ENCODE assay signal across 8 mouse cellular contexts in genomic region chr19:57078867-57079605, GRCm38 (mm10).
DNase-seq lines count a peak whose midpoint lies in the region; ATAC-seq and TF ChIP-seq lines count a peak whose summit lies in the region.

No protein-coding gene starts in this region.

- H3K27me3 ChIP-seq in intestine, postnatal 0 days (replicated peaks; ENCODE audit: control insufficient read depth, insufficient read depth, low read length) = no peaks in the 10 kb centered on the region

- DNase-seq in adrenal gland, adult (ENCODE audit: inconsistent age in 2 of 2, low spot score in 1 of 2) = peak; percentile 35 to 82
- no peak for DNase-seq in adrenal gland, postnatal 4 days (ENCODE audit: low spot score in 2 of 2)
- peak; percentile 29 for DNase-seq in adrenal gland, postnatal 10 days
- peak; percentile 70 to 84 for DNase-seq in heart, adult 18-20 months
- DNase-seq in lung, postnatal 36 days = peak; percentile 43
- DNase-seq in ovary, postnatal 10 days (ENCODE audit: low spot score) = no peak

- H3K4me1 ChIP-seq in intestine, postnatal 0 days (replicated peaks; ENCODE audit: control insufficient read depth, insufficient read depth, low read length) = no peaks in the 10 kb centered on the region

- 0 out of 2 replicates have a peak overlapping the region, but pooled peaks have one; percentile 6 for H3K4me2 ChIP-seq in intestine, postnatal 0 days (replicated peaks; ENCODE audit: low read depth)

- no peak overlapping the region for H3K4me3 ChIP-seq in intestine, postnatal 0 days (ENCODE audit: low read depth, low read length)

- peak overlapping the region; percentile 54; the same call in 1 of the 2 replicates for H3K27ac ChIP-seq in intestine, postnatal 0 days (ENCODE audit: low read depth, low read length)

- no peaks in the 10 kb centered on the region for H3K9me3 ChIP-seq in intestine, postnatal 0 days (ENCODE audit: control insufficient read depth)

- H3K36me3 ChIP-seq in intestine, postnatal 0 days (ENCODE audit: control insufficient read depth, insufficient read depth) = peaks cover 9% of the 10 kb centered on the region; the same call in 1 of the 2 replicates

- no peak overlapping the region for H3K9ac ChIP-seq in intestine, postnatal 0 days (ENCODE audit: low read depth, low read length)

- TF ChIP-seq CTCF in intestine, postnatal 0 days (IDR thresholded peaks at IDR 0.05; ENCODE audit: low read depth) = no peak

- ATAC-seq in intestine, postnatal 0 days = peak; percentile 90
- ATAC-seq in granulocyte monocyte progenitor cell, adult 5-6 weeks (replicated peaks; ENCODE audit: poor library complexity, severe bottlenecking) = no peak; the same call in 1 of the 2 replicates

- 55% methylated on average over 10 of the region's 10 CpGs for WGBS in intestine, postnatal 0 days

Comparison
In these comparisons a context has a peak if more than half of its experiments do, and no peak if none do; other contexts are left out.
1. DNase-seq: peak in adrenal gland, adult (2 of 2), adrenal gland, postnatal 10 days (single experiment), heart, adult 18-20 months (2 of 2) and lung, postnatal 36 days (single experiment); none in adrenal gland, postnatal 4 days (0 of 2) and ovary, postnatal 10 days (single experiment).